Mouse (Mus musculus): ENCODE data around the gene Psg19.

GRCm38 (mm10) chr7:18844811-18845210, 46.5 kb upstream of the Psg19 start:
- TF ChIP-seq CTCF (IDR thresholded peaks at IDR 0.05; ENCODE audit: control insufficient read depth, insufficient read depth, insufficient replicate concordance, low read depth, low read length): no peak
- no peak for TF ChIP-seq POLR2A (IDR thresholded peaks at IDR 0.05; ENCODE audit: control insufficient read depth, low read depth, low read length)

All from testis, adult 2 months (tissue).